Mouse (Mus musculus) kidney, embryonic 14.5 days (tissue): ENCODE measurements at regions not wholly inside any gene's neighbourhood (a gene's known extent, or its start where the extent isn't known, plus 50 kb on each side); places are given as distances from the start of the nearest gene placed in this dataset.

Source experiments
- ATAC-seq: fragments of 200-750 bp; cut with Nextera tagmentation; 2 replicates; pipeline ENCODE4 v1.8.0; 2017; ENCODE audit warnings: moderate number of reproducible peaks, mild to moderate bottlenecking, moderate TSS enrichment, moderate library complexity; ENCODE audit not compliant: low FRiP score, low TSS enrichment
- H3K27ac ChIP-seq: fragments of 300-500 bp; sonication (generic); 2 replicates; pipeline ENCODE4 v1.5.1; 2014; ENCODE audit warnings: low read depth, mild to moderate bottlenecking, low read length, moderate library complexity, mixed read lengths
- H3K27me3 ChIP-seq: fragments of 300-500 bp; sonication (generic); 2 replicates; pipeline ENCODE4 v1.6.1; 2014; ENCODE audit warnings: mild to moderate bottlenecking, low read length; ENCODE audit not compliant: control insufficient read depth, insufficient read depth
- H3K36me3 ChIP-seq: fragments of 300-500 bp; sonication (generic); 2 replicates; pipeline ENCODE4 v1.6.1; 2014; ENCODE audit warnings: low read length, mixed read lengths; ENCODE audit not compliant: control insufficient read depth, insufficient read depth
- H3K4me1 ChIP-seq: fragments of 300-500 bp; sonication (generic); 2 replicates; pipeline ENCODE4 v1.6.1; 2014; ENCODE audit warnings: low read length, mixed read lengths; ENCODE audit not compliant: control insufficient read depth, insufficient read depth
- H3K4me2 ChIP-seq: fragments of 300-500 bp; sonication (generic); replicated peaks from 2 replicates; pipeline ENCODE4 v1.6.1; 2014; ENCODE audit warnings: low read depth, mild to moderate bottlenecking, low read length
- H3K4me3 ChIP-seq: fragments of 300-500 bp; sonication (generic); 2 replicates; pipeline ENCODE4 v1.5.1; 2014; ENCODE audit warnings: mild to moderate bottlenecking, low read length
- H3K9ac ChIP-seq: fragments of 300-500 bp; sonication (generic); 2 replicates; pipeline ENCODE4 v1.6.1; 2014; ENCODE audit warnings: low read depth, mild to moderate bottlenecking, low read length, moderate library complexity
- H3K9me3 ChIP-seq: fragments of 300-500 bp; sonication (generic); 2 replicates; pipeline ENCODE4 v1.6.1; 2016; ENCODE audit warnings: low read length; ENCODE audit not compliant: control insufficient read depth
- WGBS: fragments of 180-500 bp; shearing (Covaris S2); extraction: QIAGEN DNeasy Blood & Tissue Kit; methylation state at CpG from one replicate; pipeline ENCODE4 v1.1.7; 2014; 5-methylcytosine and 5-hydroxymethylcytosine counted together

DNA sequence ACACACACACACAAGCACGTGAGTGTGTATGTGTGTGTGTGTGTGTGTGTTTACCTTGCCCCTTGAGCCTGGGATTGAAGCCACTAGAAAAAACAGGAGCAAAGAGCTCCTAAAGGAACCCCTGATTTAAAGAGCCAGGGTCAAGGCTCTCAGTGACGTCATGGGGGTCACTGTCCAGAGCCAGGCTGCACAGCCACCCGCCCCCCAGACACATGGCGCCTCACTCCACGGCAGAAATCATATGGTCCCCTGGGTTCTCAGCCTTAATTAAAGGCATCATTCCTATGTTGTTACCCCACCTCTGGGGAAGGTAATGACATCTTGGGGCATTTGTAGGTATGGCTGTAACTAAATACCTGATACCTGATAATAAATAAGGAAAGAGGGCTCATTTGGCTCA, 224.9 kb upstream of the Irx5 start:
- no peak overlapping the region for H3K27ac ChIP-seq
- H3K4me3 ChIP-seq: no peak overlapping the region
- H3K4me1 ChIP-seq: peaks cover 9% of the 10 kb centered on the region
- H3K9me3 ChIP-seq: no peaks in the 10 kb centered on the region
- no peak overlapping the region for H3K9ac ChIP-seq
- H3K36me3 ChIP-seq: no peaks in the 10 kb centered on the region
- H3K27me3 ChIP-seq: peaks cover 31% of the 10 kb centered on the region
- 48% methylated on average over 5 of the region's 5 CpGs for WGBS
- ATAC-seq: no peak
- no peak overlapping the region for H3K4me2 ChIP-seq

- H3K9ac ChIP-seq: no peak overlapping the region
- H3K4me1 ChIP-seq: peaks cover 4% of the 10 kb centered on the region; the same call in 1 of the 2 replicates
- H3K36me3 ChIP-seq: no peaks in the 10 kb centered on the region
- ATAC-seq: no peak
- peaks cover 29% of the 10 kb centered on the region for H3K27me3 ChIP-seq
- WGBS: 52% methylated on average over 8 of the region's 8 CpGs
- H3K4me3 ChIP-seq: no peak overlapping the region
- H3K27ac ChIP-seq: no peak overlapping the region
- H3K4me2 ChIP-seq: no peak overlapping the region
- H3K9me3 ChIP-seq: no peaks in the 10 kb centered on the region
These were observed 227.3 kb upstream of the Irx5 start for GRCm38 (mm10) chr8:92130025-92130557.

- WGBS: 70% methylated on average over 6 of the region's 6 CpGs
- Histone ChIP-seq H3K4me3 (no peak overlapping the region), H3K9ac (no peak overlapping the region), H3K4me2 (no peak overlapping the region), H3K9me3 (no peaks in the 10 kb centered on the region), H3K27me3 (peaks cover 22% of the 10 kb centered on the region), H3K27ac (no peak overlapping the region), H3K36me3 (no peaks in the 10 kb centered on the region), H3K4me1 (peaks cover 4% of the 10 kb centered on the region; the same call in 1 of the 2 replicates)
- no peak for ATAC-seq
These were observed 228.0 kb upstream of the Irx5 start for GRCm38 (mm10) chr8:92129241-92130015.

DNA sequence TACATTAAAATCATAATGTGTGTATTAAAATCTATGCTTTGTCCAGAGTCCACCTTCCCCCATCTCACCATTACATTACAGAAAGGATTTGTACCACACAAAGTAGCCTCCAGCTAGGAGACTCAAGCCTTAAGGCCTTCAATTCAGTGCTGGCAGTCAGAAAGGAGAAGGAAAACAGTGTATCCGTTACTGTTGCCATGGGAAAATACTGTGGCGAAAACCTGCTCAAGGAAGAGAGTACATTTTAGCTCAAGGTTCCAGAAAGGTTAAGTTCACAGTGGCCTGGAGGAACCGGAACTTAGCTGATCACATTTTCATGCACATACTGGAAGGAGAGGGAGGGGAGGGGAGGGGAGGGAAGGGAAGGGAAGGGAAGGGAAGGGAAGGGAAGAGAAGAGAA, 231.8 kb upstream of the Irx5 start:
- Histone ChIP-seq H3K36me3 (no peaks in the 10 kb centered on the region), H3K4me2 (no peak overlapping the region), H3K4me3 (no peak overlapping the region), H3K27me3 (peaks cover 13% of the 10 kb centered on the region; the same call in 1 of the 2 replicates), H3K27ac (no peak overlapping the region), H3K4me1 (no peaks in the 10 kb centered on the region), H3K9me3 (no peaks in the 10 kb centered on the region), H3K9ac (no peak overlapping the region)
- no peak for ATAC-seq
- WGBS: 46% methylated on average over 3 of the region's 3 CpGs

DNA sequence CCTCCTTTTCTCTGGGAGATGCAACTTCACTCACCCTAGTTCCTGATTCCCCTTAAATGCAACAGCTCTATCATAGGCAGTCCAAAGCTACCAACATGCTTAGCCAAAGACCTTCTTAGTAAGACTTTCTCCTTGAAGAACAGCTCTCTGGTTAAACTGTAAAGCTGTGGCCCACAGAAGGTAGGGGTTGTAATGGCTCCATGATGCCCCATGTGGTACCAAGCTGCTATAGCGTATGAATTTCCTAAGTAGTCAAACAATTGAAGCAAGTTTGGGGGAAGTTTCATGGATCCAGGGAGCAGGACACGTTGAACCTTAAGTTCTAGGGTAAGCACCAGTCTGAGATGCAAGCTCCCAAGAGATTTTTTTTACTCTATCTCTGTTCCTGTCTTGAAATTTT, 236.1 kb upstream of the Irx5 start:
- Histone ChIP-seq H3K4me3 (no peak overlapping the region), H3K27ac (no peak overlapping the region), H3K36me3 (no peaks in the 10 kb centered on the region), H3K4me2 (no peak overlapping the region), H3K9me3 (no peaks in the 10 kb centered on the region), H3K27me3 (peaks cover 8% of the 10 kb centered on the region; the same call in 1 of the 2 replicates), H3K4me1 (no peaks in the 10 kb centered on the region), H3K9ac (no peak overlapping the region)
- ATAC-seq: no peak
- WGBS: 52% methylated on average over 2 of the region's 2 CpGs

DNA sequence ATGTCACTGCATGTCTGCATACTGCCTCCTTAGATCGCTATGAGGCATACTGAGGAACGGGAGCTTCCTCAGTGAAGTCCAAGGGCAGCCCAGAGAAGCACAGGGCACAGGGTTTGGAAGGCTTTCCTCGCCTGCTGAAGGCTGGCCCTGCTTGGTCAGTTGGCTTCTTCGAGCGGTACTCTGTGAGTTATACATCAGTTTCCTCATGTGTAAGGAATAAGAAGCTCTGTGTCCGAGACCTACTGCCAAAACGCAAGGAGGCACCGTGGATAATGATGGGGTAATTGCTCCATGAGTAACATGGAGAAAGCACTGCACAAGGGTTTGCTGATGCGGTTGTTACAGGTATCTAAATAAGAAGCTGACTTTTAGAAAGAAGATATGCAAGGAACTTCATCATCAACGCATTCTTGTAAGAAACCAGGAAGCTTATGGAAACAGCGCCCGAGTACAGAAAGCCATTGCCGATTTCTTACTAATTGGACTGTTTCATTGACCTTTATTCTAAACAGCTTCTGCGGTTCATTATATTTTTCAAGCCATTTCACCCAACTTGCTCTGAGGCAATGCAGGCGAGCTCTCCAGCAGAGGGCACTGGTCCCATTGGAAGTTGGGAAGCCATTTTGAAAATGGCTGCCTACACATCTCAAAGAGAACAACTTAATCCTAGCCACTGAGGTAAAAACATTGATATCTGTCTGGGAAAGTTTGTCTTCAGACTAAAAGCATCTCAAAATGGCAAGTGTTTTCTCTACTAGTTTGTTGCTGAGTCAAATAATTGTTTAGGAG, 241.8 kb upstream of the Irx5 start:
- 89% methylated on average over 15 of the region's 15 CpGs for WGBS
- no peak for ATAC-seq
- no peaks in the 10 kb centered on the region for H3K27me3 ChIP-seq
- no peaks in the 10 kb centered on the region for H3K36me3 ChIP-seq
- H3K4me2 ChIP-seq: no peak overlapping the region
- H3K27ac ChIP-seq: no peak overlapping the region
- no peaks in the 10 kb centered on the region for H3K9me3 ChIP-seq
- no peak overlapping the region for H3K9ac ChIP-seq
- peaks cover 14% of the 10 kb centered on the region; the same call in 1 of the 2 replicates for H3K4me1 ChIP-seq
- H3K4me3 ChIP-seq: no peak overlapping the region

GRCm38 (mm10) chr8:92114311-92115275, 242.8 kb upstream of the Irx5 start:
- ATAC-seq: no peak
- H3K9ac ChIP-seq: no peak overlapping the region
- no peaks in the 10 kb centered on the region for H3K27me3 ChIP-seq
- 17% methylated on average over 22 of the region's 22 CpGs for WGBS
- peaks cover 14% of the 10 kb centered on the region; the same call in 1 of the 2 replicates for H3K4me1 ChIP-seq
- no peaks in the 10 kb centered on the region for H3K36me3 ChIP-seq
- H3K27ac ChIP-seq: no peak overlapping the region
- H3K9me3 ChIP-seq: no peaks in the 10 kb centered on the region
- peak overlapping the region; percentile 15; the same call in 1 of the 2 replicates for H3K4me2 ChIP-seq
- H3K4me3 ChIP-seq: no peak overlapping the region

- H3K4me1 ChIP-seq: peaks cover 14% of the 10 kb centered on the region; the same call in 1 of the 2 replicates
- H3K27me3 ChIP-seq: no peaks in the 10 kb centered on the region
- no peak overlapping the region for H3K9ac ChIP-seq
- 8% methylated on average over 9 of the region's 9 CpGs for WGBS
- no peaks in the 10 kb centered on the region for H3K36me3 ChIP-seq
- ATAC-seq: no peak
- H3K9me3 ChIP-seq: no peaks in the 10 kb centered on the region
- no peak overlapping the region for H3K27ac ChIP-seq
- no peak overlapping the region for H3K4me3 ChIP-seq
- peak overlapping the region; percentile 13; the same call in 1 of the 2 replicates for H3K4me2 ChIP-seq
These were observed 243.5 kb upstream of the Irx5 start for GRCm38 (mm10) chr8:92113901-92114300.
